Comparison of ENCODE assay signal across 7 mouse cellular contexts in genomic region chr2:25262291-25262767, GRCm38 (mm10). TPM values are rescaled to one million over a fixed set of nuclear protein-coding genes. Genes with fewer than 3 reads are reported as not detected.
DNase-seq lines count a peak whose midpoint lies in the region; ATAC-seq lines count a peak whose summit lies in the region.

Tprn (plus strand) TSS chr2:25262618.

- peak within 1 kb of the TSS; percentile 96 for H3K4me2 ChIP-seq in intestine, embryonic 16.5 days (ENCODE audit: low read depth, low read length)
- H3K4me2 ChIP-seq in midbrain, embryonic 11.5 days: peak within 1 kb of the TSS; percentile 100

- DNase-seq in adrenal gland, adult 8-10 months: peak; percentile 95
- peak; percentile 90 for DNase-seq in embryo, embryonic 9.5 days (ENCODE audit: extremely low spot score)
- peak; percentile 64 to 91 for DNase-seq in gastrocnemius, postnatal 4 days (ENCODE audit: low spot score in 2 of 2)
- DNase-seq in left cerebral cortex, postnatal 36 days (ENCODE audit: low spot score in 2 of 2): peak; percentile 92 to 94
- peak; percentile 97 for DNase-seq in midbrain, embryonic 11.5 days (ENCODE audit: low spot score, missing footprints)
- peak; percentile 94 for DNase-seq in skeletal muscle tissue, adult 2 months (ENCODE audit: low read depth, low spot score)

- peak within 1 kb of the TSS; percentile 96 for H3K27ac ChIP-seq in intestine, embryonic 16.5 days (ENCODE audit: low read length)
- no peak within 1 kb of the TSS for H3K27ac ChIP-seq in midbrain, embryonic 11.5 days (ENCODE audit: low read depth, low read length)

- H3K4me1 ChIP-seq in intestine, embryonic 16.5 days (ENCODE audit: control insufficient read depth, insufficient read depth, low read length): peaks cover 35% of the 10 kb centered on the region
- H3K4me1 ChIP-seq in midbrain, embryonic 11.5 days (ENCODE audit: control insufficient read depth, insufficient read depth, low read length): peaks cover 12% of the 10 kb centered on the region

- peak; percentile 95 for ATAC-seq in intestine, embryonic 16.5 days
- peak; percentile 99 for ATAC-seq in midbrain, embryonic 11.5 days (ENCODE audit: low FRiP score)

- H3K9me3 ChIP-seq in intestine, embryonic 16.5 days (ENCODE audit: control insufficient read depth, low read length): no peaks in the 10 kb centered on the region
- H3K9me3 ChIP-seq in midbrain, embryonic 11.5 days (ENCODE audit: control insufficient read depth, low read length): no peaks in the 10 kb centered on the region

- peak within 1 kb of the TSS; percentile 87 for H3K9ac ChIP-seq in intestine, embryonic 16.5 days (ENCODE audit: low read depth, low read length)
- peak within 1 kb of the TSS; percentile 54 for H3K9ac ChIP-seq in midbrain, embryonic 11.5 days (ENCODE audit: low read length)

- peaks cover 5% of the 10 kb centered on the region; the same call in 1 of the 2 replicates for H3K27me3 ChIP-seq in intestine, embryonic 16.5 days (replicated peaks; ENCODE audit: control insufficient read depth, insufficient read depth, low read length)
- peaks cover 19% of the 10 kb centered on the region for H3K27me3 ChIP-seq in midbrain, embryonic 11.5 days (ENCODE audit: control insufficient read depth, insufficient read depth, low read length)

- WGBS in intestine, embryonic 16.5 days: under 1% methylated on average over 39 of the region's 39 CpGs
- under 1% methylated on average over 39 of the region's 39 CpGs for WGBS in midbrain, embryonic 11.5 days

- H3K4me3 ChIP-seq in intestine, embryonic 16.5 days (ENCODE audit: low read length): peak within 1 kb of the TSS; percentile 93
- peak within 1 kb of the TSS; percentile 65 for H3K4me3 ChIP-seq in midbrain, embryonic 11.5 days (ENCODE audit: low read depth, low read length)

- no peaks in the 10 kb centered on the region for H3K36me3 ChIP-seq in intestine, embryonic 16.5 days (ENCODE audit: control insufficient read depth, insufficient read depth, low read length)
- H3K36me3 ChIP-seq in midbrain, embryonic 11.5 days (ENCODE audit: control insufficient read depth, insufficient read depth, low read length): no peaks in the 10 kb centered on the region

- intact Hi-C loops in left cerebral cortex, postnatal 36 days (cut with DNase I): loop anchor here (2.0 kb wide), 1 partner anchor 38 kb away; the partner anchor contains the start of gene Tubb4b

RNA-seq across cellular contexts. Expression of gene Tprn, which starts in this region (rescaled TPM):
- total RNA-seq in adrenal gland, adult 8-10 months (2022): 10 to 100 TPM; 10.3 to 14.5 (median 11.1) TPM
- 1 to 10 TPM; 4.8 to 6.3 TPM for total RNA-seq in gastrocnemius, postnatal 4 days (2021)
- 31.7 and 38.6 TPM in 2 replicates for polyA plus RNA-seq in intestine, embryonic 16.5 days (2015; fragmentation: Nextera tagmentation; extraction: Ambion mirVana)
- 10 to 100 TPM; 18.5 to 24.7 TPM for total RNA-seq in left cerebral cortex, postnatal 36 days (2021)
- 2.4 and 4.5 TPM in 2 replicates for polyA plus RNA-seq in midbrain, embryonic 11.5 days (2014; fragmentation: Nextera tagmentation; extraction: Ambion mirVana)
